Mouse (Mus musculus) testis, adult 2 months (tissue): Measurements from ENCODE around the gene Ccnl1.

ENCODE experiments used
- CTCF ChIP-seq: fragments of 200-500 bp; IDR thresholded peaks from 2 replicates; pipeline ENCODE4 v1.5.1; 2012; ENCODE audit warnings: low read depth, mild to moderate bottlenecking, inconsistent platforms, low read length, moderate library complexity; ENCODE audit not compliant: control insufficient read depth, insufficient read depth, insufficient replicate concordance
- POLR2A ChIP-seq: fragments of 200-500 bp; IDR thresholded peaks from 2 replicates; pipeline ENCODE4 v1.6.1; 2012; ENCODE audit warnings: low read depth, mild to moderate bottlenecking, inconsistent platforms, low read length, moderate library complexity; ENCODE audit not compliant: control insufficient read depth

GRCm38 (mm10) chr3:65912217-65912616 is 45.8 kb downstream of the Ccnl1 start:
- TF ChIP-seq POLR2A (no peak), CTCF (no peak)
